Mouse (Mus musculus) heart, postnatal 36 days (tissue): ENCODE measurements at regions not wholly inside any gene's neighbourhood (a gene's known extent, or its start where the extent isn't known, plus 50 kb on each side); places are given as distances from the start of the nearest gene placed in this dataset.

Source experiments
- DNase-seq, 2 experiments: peaks; one replicate each; pipeline ENCODE4 v3.0.0; 2021 to 2022
- intact Hi-C: fragments of 180-260 bp; cut with DNase I; formaldehyde crosslinking; loops from one replicate; pipeline ENCODE4 v1.15.1; 2025

GRCm38 (mm10) chr16:30155486-30156246 is 91.5 kb downstream of the Hes1 start:
- DNase-seq = no peak
- intact Hi-C loops = no loop called here

DNA sequence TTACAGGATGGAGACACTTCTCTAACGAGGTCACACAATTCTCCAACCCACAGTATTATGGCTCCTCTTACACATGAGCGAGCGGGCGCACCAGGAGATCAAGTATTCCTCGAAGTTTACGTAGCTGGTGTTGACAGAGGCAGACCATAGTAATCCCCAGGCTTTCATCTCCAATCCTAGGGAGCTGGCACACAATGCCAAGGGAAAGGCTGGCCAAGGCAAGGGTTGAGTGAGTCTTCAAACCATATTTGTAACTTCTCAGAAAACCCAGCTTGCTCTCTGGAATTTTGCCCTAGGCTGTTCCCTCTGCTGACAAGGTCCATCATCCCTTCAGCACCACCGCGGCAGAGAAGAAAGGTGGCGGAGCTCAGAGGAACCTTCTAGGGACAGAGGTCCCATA is 94.0 kb downstream of the Hes1 start:
- no peak for DNase-seq
- intact Hi-C loops = no loop called here

GRCm38 (mm10) chr16:30160399-30160798 is 96.2 kb downstream of the Hes1 start:
- no peak for DNase-seq
- intact Hi-C loops = no loop called here

GRCm38 (mm10) chr16:30163303-30163702 is 99.1 kb downstream of the Hes1 start:
- intact Hi-C loops = no loop called here
- no peak for DNase-seq

GRCm38 (mm10) chr16:30165667-30166180 is 101.5 kb downstream of the Hes1 start:
- no peak for DNase-seq
- intact Hi-C loops = no loop called here

DNA sequence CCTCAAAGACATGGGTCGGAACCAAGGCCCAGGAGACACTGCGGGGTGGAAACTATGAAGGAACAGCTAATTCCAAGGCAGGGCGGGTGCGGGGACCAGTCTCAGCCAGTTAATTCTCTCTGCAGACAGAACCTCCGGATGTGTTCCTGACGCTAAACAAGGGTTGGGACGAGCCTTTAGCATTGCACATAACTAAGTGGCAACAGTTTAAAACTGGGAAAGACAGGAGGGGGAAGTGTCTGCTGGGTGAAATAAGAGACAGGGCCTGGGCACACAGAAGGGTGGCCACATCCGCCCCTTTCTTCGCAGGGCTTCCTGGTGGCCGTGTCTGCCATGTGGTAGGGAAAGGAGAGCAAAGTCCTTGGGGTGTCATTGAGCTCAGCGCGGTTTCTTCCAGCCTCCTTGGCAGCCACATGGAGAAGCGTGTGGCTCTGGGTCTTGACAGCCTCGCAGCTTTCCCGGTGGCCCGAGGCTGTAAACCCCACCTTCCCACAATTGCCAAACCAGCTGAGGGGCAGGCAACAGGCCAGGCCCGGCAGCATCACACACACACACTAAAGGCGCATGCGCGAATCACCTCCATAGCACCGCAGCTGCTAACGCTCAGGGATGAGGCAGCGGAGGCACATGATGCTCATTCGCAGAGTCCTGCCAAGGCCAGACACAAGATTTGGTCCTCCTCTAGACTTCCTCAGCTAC is 95.8 kb downstream of the Cpn2 start:
- intact Hi-C loops = no loop called here
- peak; percentile 69 to 71 for DNase-seq

GRCm38 (mm10) chr16:30172136-30172731 is 95.1 kb downstream of the Cpn2 start:
- intact Hi-C loops = no loop called here
- no peak for DNase-seq

DNA sequence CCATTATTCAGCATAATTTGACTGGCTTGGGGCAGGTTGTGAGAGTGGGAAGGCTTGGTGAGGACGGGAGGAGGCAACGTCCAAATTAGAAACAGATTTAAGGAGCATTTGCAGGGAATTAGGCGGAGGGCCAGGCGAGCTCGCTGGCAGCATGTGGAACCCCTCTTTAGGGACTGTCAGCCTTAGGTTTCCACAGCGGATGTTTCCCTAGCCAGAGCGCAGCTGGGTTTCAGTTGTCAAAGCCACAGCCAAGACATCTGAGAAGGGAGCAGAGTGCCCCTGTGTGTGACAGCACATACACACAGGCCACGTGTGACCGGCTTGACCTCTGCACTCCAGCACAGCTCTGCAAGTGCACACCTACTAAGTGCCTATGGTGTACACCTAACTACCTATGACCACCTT is 94.5 kb downstream of the Cpn2 start:
- peak in 1 of 2 experiments; percentile 59 for DNase-seq
- intact Hi-C loops = no loop called here

DNA sequence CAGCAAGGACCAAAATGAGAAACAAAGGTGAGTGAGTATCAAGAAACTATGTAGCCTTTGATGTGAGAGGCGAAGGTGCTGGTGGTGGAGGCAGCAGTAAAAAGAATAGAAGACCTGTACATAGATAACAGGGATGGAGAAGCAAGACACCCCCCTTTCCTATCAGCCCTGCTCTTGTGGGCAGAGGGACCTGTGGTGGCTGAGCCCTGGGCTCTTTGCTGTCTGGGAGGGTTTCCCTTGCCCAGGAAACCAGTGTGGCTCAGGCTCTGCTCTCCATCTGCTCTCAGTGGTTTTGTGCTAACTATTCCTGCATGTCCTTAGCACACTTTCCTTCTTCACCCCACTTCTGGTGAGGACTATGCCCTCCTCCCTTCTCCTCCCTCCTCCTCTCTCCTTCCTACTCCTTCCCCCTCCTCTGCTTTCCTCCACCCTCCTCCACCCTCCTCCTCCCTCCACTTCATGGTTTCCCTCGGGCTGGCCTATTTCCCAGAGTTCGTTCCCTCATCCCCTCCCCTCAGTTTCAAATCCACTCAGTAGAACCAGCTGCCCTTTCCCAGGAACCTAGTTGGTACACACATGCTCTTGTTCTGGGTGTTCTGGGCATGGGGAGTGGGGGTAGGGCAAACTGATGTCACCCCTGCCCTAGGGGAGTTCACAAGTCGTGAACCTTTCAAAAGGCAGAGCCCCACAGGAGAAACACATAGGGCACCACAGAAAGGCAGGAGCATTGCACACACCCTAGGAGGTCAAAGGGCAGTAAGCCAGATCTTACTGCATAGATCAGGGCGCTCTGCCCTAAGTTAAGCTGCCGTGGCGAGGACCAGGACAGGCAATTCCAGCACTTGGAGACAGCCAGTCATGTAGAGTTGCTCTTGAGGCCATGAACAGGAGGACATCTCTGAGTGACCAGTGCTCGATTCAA is 93.1 kb downstream of the Cpn2 start:
- intact Hi-C loops = no loop called here
- no peak for DNase-seq

DNA sequence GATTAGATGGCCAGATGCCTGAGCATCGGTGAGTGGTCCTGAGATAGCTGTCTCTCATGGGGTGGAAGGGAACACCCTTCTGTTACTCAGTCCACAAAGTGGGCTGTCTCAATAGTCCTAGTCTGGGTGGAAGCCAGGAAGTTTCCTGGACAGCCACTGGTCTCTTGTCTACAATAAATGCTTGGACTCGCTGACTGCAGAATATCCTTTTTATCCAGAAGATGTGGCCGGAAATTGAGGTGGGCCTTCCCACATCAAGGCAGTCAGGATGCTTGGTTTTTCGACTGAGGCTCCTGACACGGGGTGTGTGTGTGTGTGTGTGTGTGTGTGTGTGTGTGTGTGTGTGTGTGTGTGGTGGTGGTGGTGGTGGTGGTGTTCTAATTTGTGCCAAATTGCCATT is 91.0 kb downstream of the Cpn2 start:
- no peak for DNase-seq
- intact Hi-C loops = no loop called here

DNA sequence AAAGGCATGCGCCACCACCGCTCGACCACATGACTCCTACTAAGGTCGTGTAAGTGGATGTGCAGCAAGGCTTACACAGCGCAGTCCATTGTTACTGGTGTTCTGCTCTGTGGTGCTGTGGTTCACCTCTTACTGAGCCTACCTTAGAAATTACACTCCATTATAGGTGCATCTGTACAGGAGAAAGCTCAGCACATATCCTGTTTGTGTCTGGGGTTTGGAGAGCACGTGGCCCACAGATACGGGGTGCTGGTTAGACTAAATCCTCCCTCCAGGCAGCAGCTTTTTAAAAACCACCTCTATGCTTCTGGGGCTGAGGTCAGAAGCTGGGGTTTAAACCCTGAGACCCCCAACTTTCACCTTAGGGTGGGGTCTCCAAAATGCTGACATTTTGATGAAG is 89.5 kb downstream of the Cpn2 start:
- intact Hi-C loops = no loop called here
- DNase-seq = no peak

- DNase-seq = no peak
- intact Hi-C loops = no loop called here
Measured at GRCm38 (mm10) chr16:30178596-30178995, 88.7 kb downstream of the Cpn2 start.

DNA sequence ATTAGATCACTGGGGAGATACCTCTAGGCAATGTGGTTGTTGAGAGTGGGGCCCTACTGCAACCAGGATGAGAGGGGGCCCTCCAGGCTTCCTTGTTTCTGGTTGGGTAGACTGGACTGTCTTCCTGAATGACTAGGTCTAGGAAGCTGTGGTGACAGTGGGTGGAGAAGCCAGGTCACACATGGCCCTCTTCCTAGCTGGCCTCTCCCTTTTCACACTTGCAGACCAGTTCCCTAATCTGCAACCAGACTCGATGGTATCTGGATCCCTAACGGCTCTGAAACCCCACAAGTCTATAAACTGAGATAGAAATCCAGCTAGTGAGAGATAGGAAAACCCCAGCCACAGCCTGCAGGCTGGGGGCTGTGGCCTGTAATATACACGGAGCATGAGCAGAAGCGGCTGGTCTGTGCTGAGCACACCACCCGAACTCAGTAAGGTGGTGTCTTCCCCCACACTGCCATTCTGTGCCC is 87.8 kb downstream of the Cpn2 start:
- no peak for DNase-seq
- intact Hi-C loops = no loop called here

DNA sequence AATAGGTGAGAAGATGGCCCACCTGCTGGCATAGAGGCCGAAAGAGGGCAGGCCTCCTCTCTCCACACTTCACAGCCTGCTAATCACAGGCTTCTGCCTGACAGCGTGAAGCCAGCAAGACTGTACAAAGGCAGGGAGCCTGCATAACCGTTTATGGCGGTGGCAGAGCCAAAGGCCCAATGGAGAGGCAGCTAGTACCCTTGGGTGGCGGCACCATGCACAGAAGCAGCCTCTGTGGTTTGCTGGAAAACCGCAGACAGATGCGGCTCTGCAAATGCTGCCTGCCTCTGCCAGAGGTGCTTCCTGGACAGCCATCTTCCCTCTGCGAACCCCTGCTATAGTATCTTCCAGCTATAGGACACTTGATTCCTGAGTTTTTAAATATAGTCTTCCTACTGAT is 86.2 kb downstream of the Cpn2 start:
- intact Hi-C loops = no loop called here
- no peak for DNase-seq

GRCm38 (mm10) chr16:30184591-30185265 is 82.6 kb downstream of the Cpn2 start:
- intact Hi-C loops = loop anchor here (1.0 kb wide), 1 partner anchor 370 kb away; no protein-coding TSS in a partner anchor
- DNase-seq = peak; percentile 83 to 87

GRCm38 (mm10) chr16:30185707-30186106 is 81.6 kb downstream of the Cpn2 start:
- DNase-seq = no peak
- intact Hi-C loops = loop anchor here (1.0 kb wide), 1 partner anchor 371 kb away; no protein-coding TSS in a partner anchor

DNA sequence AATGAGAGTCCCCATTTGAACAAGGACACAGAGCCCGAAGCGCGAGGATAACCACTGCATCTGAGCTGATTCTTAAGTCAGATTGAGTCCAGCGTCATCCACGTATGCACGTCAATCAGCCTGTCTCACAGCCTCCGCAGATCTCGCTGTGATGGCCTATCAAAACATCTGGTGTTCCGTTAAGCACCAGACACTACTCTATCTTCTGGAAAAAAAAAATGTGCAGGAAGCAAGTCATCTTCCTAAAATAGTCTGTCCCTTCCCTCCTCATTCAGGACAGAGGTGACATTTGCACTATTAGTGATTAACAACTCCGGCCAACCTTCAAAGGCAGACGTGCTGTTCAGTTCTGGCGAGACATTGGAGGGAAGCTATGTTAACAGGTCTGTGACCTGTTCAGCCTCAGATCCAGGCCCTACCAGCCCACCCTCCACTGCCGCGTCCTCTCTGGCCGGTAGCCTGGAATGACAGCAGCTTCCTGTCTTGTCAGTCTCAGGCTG is 81.0 kb downstream of the Cpn2 start:
- DNase-seq = peak in 1 of 2 experiments; percentile 62

GRCm38 (mm10) chr16:30186701-30187270 is 80.5 kb downstream of the Cpn2 start:
- intact Hi-C loops = loop anchor here (1.0 kb wide), 1 partner anchor 121 kb away; no protein-coding TSS in a partner anchor

More for the DNA sequence above, 81.0 kb downstream of the Cpn2 start:
- intact Hi-C loops = no loop called here

DNA sequence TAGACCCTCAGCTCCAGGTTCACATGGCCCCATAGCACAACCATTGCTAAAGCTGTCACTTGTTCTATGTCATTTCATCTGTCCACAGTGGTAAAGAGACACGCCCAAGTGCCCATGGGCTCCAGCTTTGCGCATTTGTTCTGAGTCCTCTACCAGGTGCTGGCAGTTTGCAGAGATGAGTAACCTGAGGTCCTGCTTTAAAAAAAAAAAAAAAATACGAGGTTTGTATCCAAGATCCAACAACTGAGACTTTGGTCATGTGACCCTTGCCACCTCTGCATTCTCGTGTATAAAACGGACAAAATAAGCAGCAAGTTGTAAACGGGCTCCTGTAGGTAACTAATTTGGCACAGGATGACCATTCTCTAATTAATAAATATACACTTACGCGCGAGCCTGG is 79.9 kb downstream of the Cpn2 start:
- DNase-seq = no peak
- intact Hi-C loops = loop anchor here (1.0 kb wide), 1 partner anchor 122 kb away; no protein-coding TSS in a partner anchor

More at GRCm38 (mm10) chr16:30186701-30187270, 80.5 kb downstream of the Cpn2 start:
- DNase-seq = peak; percentile 63 to 73
